Mouse (Mus musculus): ENCODE results near the gene Dpf3.

Dpf3 gene

GRCm38 (mm10) chr12:83487476-83487991 is at the start of gene Dpf3:
TSS of gene Dpf3 (minus strand) at chr12:83487716.
- peak; percentile 100 for DNase-seq

- DNase-seq = no peak
These were observed 48.5 kb upstream of the Dpf3 start for GRCm38 (mm10) chr12:83536039-83536438.

- DNase-seq = no peak
These were observed 47.9 kb upstream of the Dpf3 start for GRCm38 (mm10) chr12:83535428-83535827.

- no peak for DNase-seq
These were observed 46.7 kb upstream of the Dpf3 start for GRCm38 (mm10) chr12:83534190-83534589.

GRCm38 (mm10) chr12:83532966-83533365 is 45.5 kb upstream of the Dpf3 start:
- DNase-seq = no peak

GRCm38 (mm10) chr12:83531992-83532391 is 44.5 kb upstream of the Dpf3 start:
- no peak for DNase-seq

GRCm38 (mm10) chr12:83528665-83529064 is 41.1 kb upstream of the Dpf3 start:
- DNase-seq = no peak

GRCm38 (mm10) chr12:83527816-83528215 is 40.3 kb upstream of the Dpf3 start:
- DNase-seq = no peak

GRCm38 (mm10) chr12:83525822-83526544 is 38.5 kb upstream of the Dpf3 start:
- DNase-seq = no peak

GRCm38 (mm10) chr12:83524329-83524728 is 36.8 kb upstream of the Dpf3 start:
- peak; percentile 28 for DNase-seq

GRCm38 (mm10) chr12:83523892-83524291 is 36.4 kb upstream of the Dpf3 start:
- no peak for DNase-seq

GRCm38 (mm10) chr12:83523056-83523455 is 35.5 kb upstream of the Dpf3 start:
- no peak for DNase-seq

GRCm38 (mm10) chr12:83521083-83521482 is 33.6 kb upstream of the Dpf3 start:
- DNase-seq = no peak

GRCm38 (mm10) chr12:83520311-83520890 is 32.9 kb upstream of the Dpf3 start, which contains the start of gene Dcaf4:
TSS of gene Dcaf4 (plus strand) at chr12:83520466.
- peak; percentile 97 for DNase-seq

GRCm38 (mm10) chr12:83517580-83517979 is 30.1 kb upstream of the Dpf3 start:
- no peak for DNase-seq

- DNase-seq = no peak
These were observed 26.7 kb upstream of the Dpf3 start for GRCm38 (mm10) chr12:83514216-83514615.

GRCm38 (mm10) chr12:83513185-83513584 is 25.7 kb upstream of the Dpf3 start:
- DNase-seq = no peak

GRCm38 (mm10) chr12:83512783-83513182 is 25.3 kb upstream of the Dpf3 start:
- DNase-seq = no peak

GRCm38 (mm10) chr12:83510586-83510985 is 23.1 kb upstream of the Dpf3 start:
- no peak for DNase-seq

GRCm38 (mm10) chr12:83506543-83506942 is 19.0 kb upstream of the Dpf3 start:
- no peak for DNase-seq

- DNase-seq = peak; percentile 61
These were observed 14.7 kb upstream of the Dpf3 start for GRCm38 (mm10) chr12:83502190-83502589.

- DNase-seq = no peak
These were observed 11.7 kb upstream of the Dpf3 start for GRCm38 (mm10) chr12:83499256-83499655.

GRCm38 (mm10) chr12:83497959-83498358 is 10.4 kb upstream of the Dpf3 start:
- DNase-seq = no peak

GRCm38 (mm10) chr12:83496736-83497135 is 9.2 kb upstream of the Dpf3 start:
- DNase-seq = no peak

All from cerebellum, adult 11 months (tissue).